Mouse (Mus musculus) neutrophil, adult 83 days (primary cell): ENCODE data around the gene Tomm20. TPM values are rescaled to one million over a fixed set of nuclear protein-coding genes. Genes with fewer than 3 reads are reported as not detected.

Experiments
- total RNA-seq, 2 experiments: library from RNA; stranded (reverse); gene quantifications; one replicate each; pipeline ENCODE4 v1.2.4; 2023

Tomm20 gene
- total RNA-seq = 10 to 100 TPM; 43.3 to 45.9 TPM

GRCm38 (mm10) chr8:126945730-126946163, at the start of gene Tomm20:
Gene Tomm20 (minus strand): TSS chr8:126945844.

GRCm38 (mm10) chr8:126970579-126971313, 25.1 kb upstream of the Tomm20 start, which contains the start of gene Rbm34:
Gene Rbm34 (minus strand): TSS chr8:126971071.

Other genes starting within 250 kb of the Tomm20 start
- gene Rbm34, start 25.2 kb upstream of the Tomm20 start, total RNA-seq = 1 to 10 TPM; 6.7 to 8.1 TPM
- gene Pard3, start 118.0 kb upstream of the Tomm20 start, total RNA-seq = 1 to 10 TPM in 1 of 2 experiments, under 1 TPM in 1; 0.24 to 1.0 TPM